Comparison of ENCODE assay signal across 9 mouse cellular contexts in genomic region chr2:65145421-65146117, GRCm38 (mm10).
DNase-seq lines count a peak whose midpoint lies in the region; ATAC-seq and TF ChIP-seq lines count a peak whose summit lies in the region.
"Had no signal": no experiment of that assay in that cellular context is flagged by ENCODE, and none has a peak within 500 bp of the region (broad histone marks: within the 10 kb centered on the region; RNA-seq: fewer than 3 reads in every experiment).

No protein-coding gene starts in this region.

- H3K36me3 ChIP-seq in forebrain, embryonic 13.5 days (ENCODE audit: poor library complexity, severe bottlenecking): no peaks in the 10 kb centered on the region
- no peaks in the 10 kb centered on the region for H3K36me3 ChIP-seq in liver, embryonic 11.5 days (ENCODE audit: control insufficient read depth, insufficient read depth, low read length)
- H3K36me3 ChIP-seq: embryonic facial prominence, embryonic 13.5 days had no signal

- no peak for DNase-seq in left cerebral cortex, adult 2 months (ENCODE audit: extremely low spot score in 1 of 2, low spot score in 2 of 2)
- DNase-seq in left cerebral cortex, adult 8-10 months (ENCODE audit: low spot score in 2 of 2): no peak
- DNase-seq in MN1 (ENCODE audit: low spot score): peak; percentile 46
- peak; percentile 14 for DNase-seq in hindlimb bud, embryonic 11.5 days (ENCODE audit: extremely low spot score, low read depth, low spot score)
- DNase-seq in liver, embryonic 11.5 days (ENCODE audit: low spot score): no peak
- DNase-seq in naive thymus-derived CD4-positive, alpha-beta T cell, adult 2 months (ENCODE audit: low read depth): peak; percentile 70
- DNase-seq in layer of hippocampus, adult 11-12 months (ENCODE audit: low spot score): no peak

- H3K27me3 ChIP-seq in forebrain, embryonic 13.5 days: no peaks in the 10 kb centered on the region
- H3K27me3 ChIP-seq in liver, embryonic 11.5 days (replicated peaks; ENCODE audit: control insufficient read depth, insufficient read depth, low read length): no peaks in the 10 kb centered on the region
- H3K27me3 ChIP-seq: embryonic facial prominence, embryonic 13.5 days had no signal

- H3K4me2 ChIP-seq in forebrain, embryonic 13.5 days: no peak overlapping the region
- no peak overlapping the region for H3K4me2 ChIP-seq in liver, embryonic 11.5 days
- H3K4me2 ChIP-seq: embryonic facial prominence, embryonic 13.5 days had no signal

- ATAC-seq in forebrain, embryonic 13.5 days: peak; percentile 91
- ATAC-seq in liver, embryonic 11.5 days (replicated peaks; ENCODE audit: low FRiP score): peak; percentile 58; the same call in 1 of the 2 replicates

- intact Hi-C loops in left cerebral cortex, adult 2 months (cut with DNase I): loop anchor here (1.0 to 10.0 kb wide), 3 partner anchors 92 to 419 kb away; partner anchors contain the start of genes Cobll1 and Scn3a

- 0 out of 2 replicates have a peak, but pooled peaks cover 1% of the 10 kb centered on the region for H3K4me1 ChIP-seq in forebrain, embryonic 13.5 days
- no peaks in the 10 kb centered on the region for H3K4me1 ChIP-seq in liver, embryonic 11.5 days (replicated peaks; ENCODE audit: control insufficient read depth, insufficient read depth, low read length)

- H3K9ac ChIP-seq in forebrain, embryonic 13.5 days: no peak overlapping the region
- H3K9ac ChIP-seq in liver, embryonic 11.5 days (ENCODE audit: low read depth, low read length): no peak overlapping the region
- H3K9ac ChIP-seq: embryonic facial prominence, embryonic 13.5 days had no signal

- H3K9me3 ChIP-seq in forebrain, embryonic 13.5 days (replicated peaks): no peaks in the 10 kb centered on the region
- H3K9me3 ChIP-seq in liver, embryonic 11.5 days (ENCODE audit: control insufficient read depth, low read length): no peaks in the 10 kb centered on the region
- H3K9me3 ChIP-seq: embryonic facial prominence, embryonic 13.5 days had no signal

- H3K4me3 ChIP-seq in left cerebral cortex, adult 2 months: no peak overlapping the region
- H3K4me3 ChIP-seq in forebrain, embryonic 13.5 days: no peak overlapping the region
- H3K4me3 ChIP-seq in liver, embryonic 11.5 days (ENCODE audit: low read depth, low read length): no peak overlapping the region
- H3K4me3 ChIP-seq: embryonic facial prominence, embryonic 13.5 days had no signal

- 55% methylated on average over 6 of the region's 6 CpGs for WGBS in forebrain, embryonic 13.5 days
- 46% methylated on average over 6 of the region's 6 CpGs for WGBS in liver, embryonic 11.5 days

- H3K27ac ChIP-seq in left cerebral cortex, adult 2 months: no peak overlapping the region
- no peak overlapping the region for H3K27ac ChIP-seq in forebrain, embryonic 13.5 days
- no peak overlapping the region for H3K27ac ChIP-seq in liver, embryonic 11.5 days (ENCODE audit: low read depth, low read length)
- H3K27ac ChIP-seq: embryonic facial prominence, embryonic 13.5 days had no signal

- peak; percentile 61 for TF ChIP-seq CTCF in left cerebral cortex, adult 2 months (IDR thresholded peaks at IDR 0.05)

Comparison
In these comparisons a context has a peak if more than half of its experiments do, and no peak if none do; other contexts are left out.
1. DNase-seq: peak in MN1 (single experiment), hindlimb bud, embryonic 11.5 days (single experiment) and naive thymus-derived CD4-positive, alpha-beta T cell, adult 2 months (single experiment); none in left cerebral cortex, adult 2 months (0 of 2), left cerebral cortex, adult 8-10 months (0 of 2), liver, embryonic 11.5 days (single experiment) and layer of hippocampus, adult 11-12 months (single experiment).